Mouse (Mus musculus) embryonic stem cell, embryonic (primary cell): Measurements from ENCODE around the gene Ddit4.

Experiments
- CTCF ChIA-PET, 4 experiments: fragments of 300-600 bp in 2 of 4; fragments of 350-600 bp in 2 of 4; sonication (Branson Sonifier 250); formaldehyde crosslinking; loops; one replicate each; lab custom pipeline; 2022; ENCODE audit warnings: inconsistent platforms in 2 of 4; lab: Charles Lee
- POLR2A ChIA-PET, 4 experiments: fragments of 300-600 bp in 2 of 4; fragments of 350-600 bp in 2 of 4; sonication (Branson Sonifier 250); formaldehyde crosslinking; loops; one replicate each; lab custom pipeline; 2022; ENCODE audit warnings: antibody characterized with exemption in 4 of 4, inconsistent platforms in 1 of 4; lab: Charles Lee

The Ddit4 gene

GRCm38 (mm10) chr10:59951211-59952151, at the start of gene Ddit4:
Ddit4 (minus strand) TSS chr10:59951834.
- POLR2A ChIA-PET: interaction anchor here (0.5 to 8.8 kb wide), 97 partner anchors 7 to 1196 kb away, joined by 3 to 145 read pairs (median 4); partner anchors contain the start of genes Anapc16 (in 3 of the 4), Ascc1 (in 3 of the 4), Chst3 (in 1 of the 4) and Sgpl1 (in 1 of the 4)
- CTCF ChIA-PET: interaction anchor here (0.6 to 2.5 kb wide), 19 partner anchors 9 to 396 kb away, joined by 3 to 15 read pairs (median 4); partner anchors contain the start of genes Anapc16 (in 1 of the 4) and Ascc1 (in 1 of the 4)

- POLR2A ChIA-PET: interaction anchor here in 3 of 4 experiments (0.6 to 4.7 kb wide), 10 partner anchors 11 to 585 kb away, joined by 3 to 37 read pairs (median 4); partner anchors contain the start of gene Ddit4 (in 1 of the 3)
Observed at GRCm38 (mm10) chr10:59999057-59999456, 47.4 kb upstream of the Ddit4 start.

GRCm38 (mm10) chr10:59997591-59997990, 46.0 kb upstream of the Ddit4 start:
- CTCF ChIA-PET: interaction anchor here in 1 of 4 experiments (1.0 to 1.6 kb wide), 2 partner anchors 15 to 69 kb away, joined by 3 read pairs; no protein-coding TSS in a partner anchor
- POLR2A ChIA-PET: interaction anchor here in 1 of 4 experiments (0.7 kb wide), 1 partner anchor 13 kb away, joined by 3 read pairs; no protein-coding TSS in a partner anchor

More at GRCm38 (mm10) chr10:59999057-59999456, 47.4 kb upstream of the Ddit4 start:
- CTCF ChIA-PET: interaction anchor here in 3 of 4 experiments (0.6 to 1.7 kb wide), 8 partner anchors 22 to 1173 kb away, joined by 3 to 5 read pairs (median 4); partner anchors contain the start of gene Tbata (in 1 of the 3)

GRCm38 (mm10) chr10:59995889-59996288, 44.3 kb upstream of the Ddit4 start:
- ChIA-PET CTCF (interaction anchor here in 1 of 4 experiments (1.1 to 1.2 kb wide), 2 partner anchors 96 to 101 kb away, joined by 3 to 5 read pairs; no protein-coding TSS in a partner anchor), POLR2A (interaction anchor here in 3 of 4 experiments (0.6 to 1.5 kb wide), 6 partner anchors 11 to 1792 kb away, joined by 3 to 7 read pairs (median 3); no protein-coding TSS in a partner anchor)

- POLR2A ChIA-PET: interaction anchor here (0.6 to 4.1 kb wide), 12 partner anchors 9 to 488 kb away, joined by 4 to 16 read pairs (median 5); partner anchors contain the start of genes Anapc16 (in 3 of the 4) and Ascc1 (in 2 of the 4)
- CTCF ChIA-PET: interaction anchor here (0.6 to 1.4 kb wide), 14 partner anchors 7 to 663 kb away, joined by 3 to 17 read pairs (median 4); no protein-coding TSS in a partner anchor
Observed at GRCm38 (mm10) chr10:59993813-59994212, 42.2 kb upstream of the Ddit4 start.

GRCm38 (mm10) chr10:59992024-59992423, 40.4 kb upstream of the Ddit4 start:
- CTCF ChIA-PET: interaction anchor here in 1 of 4 experiments (1.6 kb wide), 1 partner anchor 28 kb away, joined by 4 read pairs; no protein-coding TSS in a partner anchor
- POLR2A ChIA-PET: interaction anchor here in 2 of 4 experiments (1.1 to 4.1 kb wide), 4 partner anchors 10 to 34 kb away, joined by 4 to 18 read pairs (median 12); partner anchors contain the start of genes Anapc16 (in 2 of the 2) and Ascc1 (in 2 of the 2)

- ChIA-PET CTCF (interaction anchor here in 3 of 4 experiments (0.6 to 1.6 kb wide), 5 partner anchors 14 to 117 kb away, joined by 3 to 6 read pairs (median 5); no protein-coding TSS in a partner anchor), POLR2A (interaction anchor here in 2 of 4 experiments (0.7 to 4.1 kb wide), 12 partner anchors 10 to 76 kb away, joined by 3 to 18 read pairs (median 4); partner anchors contain the start of genes Anapc16 (in 2 of the 2) and Ascc1 (in 2 of the 2))
Observed at GRCm38 (mm10) chr10:59991262-59991880, 39.7 kb upstream of the Ddit4 start.

- CTCF ChIA-PET: interaction anchor here in 2 of 4 experiments (0.6 to 1.6 kb wide), 3 partner anchors 23 to 38 kb away, joined by 3 to 5 read pairs (median 4); no protein-coding TSS in a partner anchor
- POLR2A ChIA-PET: interaction anchor here in 3 of 4 experiments (0.5 to 4.1 kb wide), 13 partner anchors 9 to 75 kb away, joined by 3 to 18 read pairs (median 4); partner anchors contain the start of genes Anapc16 (in 2 of the 3) and Ascc1 (in 2 of the 3)
Observed at GRCm38 (mm10) chr10:59990393-59990792, 38.8 kb upstream of the Ddit4 start.

GRCm38 (mm10) chr10:59988036-59988435, 36.4 kb upstream of the Ddit4 start:
- ChIA-PET CTCF (interaction anchor here in 1 of 4 experiments (0.6 kb wide), 1 partner anchor 27 kb away, joined by 5 read pairs; no protein-coding TSS in a partner anchor), POLR2A (interaction anchor here in 1 of 4 experiments (0.9 kb wide), 1 partner anchor 1948 kb away, joined by 3 read pairs; no protein-coding TSS in a partner anchor)

- CTCF ChIA-PET: interaction anchor here in 2 of 4 experiments (0.6 to 1.0 kb wide), 2 partner anchors 15 to 141 kb away, joined by 3 to 4 read pairs; no protein-coding TSS in a partner anchor
- POLR2A ChIA-PET: interaction anchor here (0.9 to 2.7 kb wide), 15 partner anchors 9 to 88 kb away, joined by 3 to 16 read pairs (median 5); partner anchors contain the start of genes Anapc16 (in 3 of the 4) and Ascc1 (in 3 of the 4)
Observed at GRCm38 (mm10) chr10:59982379-59982873, 30.8 kb upstream of the Ddit4 start.

- ChIA-PET POLR2A (interaction anchor here (0.6 to 2.7 kb wide), 12 partner anchors 10 to 87 kb away, joined by 3 to 16 read pairs (median 4); partner anchors contain the start of genes Anapc16 (in 2 of the 4) and Ascc1 (in 2 of the 4)), CTCF (interaction anchor here in 1 of 4 experiments (1.0 kb wide), 1 partner anchor 15 kb away, joined by 3 read pairs; no protein-coding TSS in a partner anchor)
Observed at GRCm38 (mm10) chr10:59981792-59982191, 30.2 kb upstream of the Ddit4 start.

- CTCF ChIA-PET: no interaction called here
Observed at GRCm38 (mm10) chr10:59981336-59981735, 29.7 kb upstream of the Ddit4 start.

GRCm38 (mm10) chr10:59980815-59981244, 29.2 kb upstream of the Ddit4 start:
- ChIA-PET POLR2A (interaction anchor here in 2 of 4 experiments (1.3 to 2.7 kb wide), 7 partner anchors 11 to 73 kb away, joined by 3 to 16 read pairs (median 5); no protein-coding TSS in a partner anchor), CTCF (interaction anchor here in 1 of 4 experiments (0.9 to 1.0 kb wide), 2 partner anchors 11 to 14 kb away, joined by 3 read pairs; no protein-coding TSS in a partner anchor)

More at GRCm38 (mm10) chr10:59981336-59981735, 29.7 kb upstream of the Ddit4 start:
- POLR2A ChIA-PET: interaction anchor here in 3 of 4 experiments (0.6 to 2.7 kb wide), 10 partner anchors 11 to 87 kb away, joined by 3 to 16 read pairs (median 4); partner anchors contain the start of genes Anapc16 (in 1 of the 3) and Ascc1 (in 1 of the 3)

- ChIA-PET CTCF (interaction anchor here in 1 of 4 experiments (0.6 kb wide), 1 partner anchor 38 kb away, joined by 5 read pairs; no protein-coding TSS in a partner anchor), POLR2A (interaction anchor here in 2 of 4 experiments (0.6 to 8.8 kb wide), 4 partner anchors 21 to 272 kb away, joined by 3 to 84 read pairs (median 8); partner anchors contain the start of gene Ddit4 (in 1 of the 2))
Observed at GRCm38 (mm10) chr10:59978873-59979743, 27.5 kb upstream of the Ddit4 start.

GRCm38 (mm10) chr10:59978401-59978800, 26.8 kb upstream of the Ddit4 start:
- ChIA-PET CTCF (interaction anchor here in 3 of 4 experiments (0.8 to 1.7 kb wide), 4 partner anchors 14 to 84 kb away, joined by 3 to 9 read pairs (median 5); no protein-coding TSS in a partner anchor), POLR2A (interaction anchor here in 2 of 4 experiments (0.8 to 8.8 kb wide), 14 partner anchors 12 to 202 kb away, joined by 3 to 84 read pairs (median 6); partner anchors contain the start of genes Ddit4 (in 2 of the 2), Anapc16 (in 1 of the 2) and Ascc1 (in 1 of the 2))
